Mouse (Mus musculus): ENCODE data around the gene Tle3. TPM values are rescaled to one million over a fixed set of nuclear protein-coding genes. Genes with fewer than 3 reads are reported as not detected.

Gene Tle3
- polyA plus RNA-seq, 1 experiment from 2014 or later = 3.2 TPM

DNA sequence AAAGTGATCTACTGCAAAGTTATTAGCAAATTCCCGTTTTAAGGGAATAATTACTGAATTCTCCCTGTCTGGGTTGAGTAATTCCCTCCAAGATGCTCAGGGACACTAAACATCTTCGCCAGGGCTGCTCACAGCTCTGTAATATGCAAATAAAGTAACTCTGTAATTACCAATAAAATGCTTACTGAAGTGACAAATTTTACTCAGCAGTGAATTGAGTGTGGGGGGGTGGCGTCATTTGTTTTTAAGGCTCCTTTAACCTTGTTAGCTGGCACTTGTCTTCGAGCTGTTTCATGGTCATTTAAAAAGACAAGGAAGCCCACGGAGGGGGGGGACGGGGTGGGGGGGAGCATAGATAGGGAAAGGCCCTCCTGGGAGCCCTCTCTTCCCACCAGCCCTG is 23.6 kb upstream of the Tle3 start:
- Histone ChIP-seq H3K9ac (replicated peaks) (no peak overlapping the region), H3K36me3 (replicated peaks; ENCODE audit: insufficient read depth, low read length) (no peaks in the 10 kb centered on the region), H3K4me2 (ENCODE audit: low read depth, low read length) (no peak overlapping the region), H3K4me1 (ENCODE audit: insufficient read depth) (peaks cover 35% of the 10 kb centered on the region), H3K4me3 (ENCODE audit: low read depth, low read length) (no peak overlapping the region), H3K27ac (ENCODE audit: low read depth) (no peak overlapping the region), H3K9me3 (ENCODE audit: low read length) (no peaks in the 10 kb centered on the region), H3K27me3 (ENCODE audit: insufficient read depth, low read length) (no peaks in the 10 kb centered on the region)
- ATAC-seq = no peak
- 60% methylated on average over 6 of the region's 6 CpGs for WGBS (ENCODE audit: insufficient replicate concordance)
- DNase-seq = no peak
- no peak for TF ChIP-seq CTCF (IDR thresholded peaks at IDR 0.05; ENCODE audit: low read depth)
- TF ChIP-seq EP300 (IDR thresholded peaks at IDR 0.05; ENCODE audit: low read depth) = no peak

DNA sequence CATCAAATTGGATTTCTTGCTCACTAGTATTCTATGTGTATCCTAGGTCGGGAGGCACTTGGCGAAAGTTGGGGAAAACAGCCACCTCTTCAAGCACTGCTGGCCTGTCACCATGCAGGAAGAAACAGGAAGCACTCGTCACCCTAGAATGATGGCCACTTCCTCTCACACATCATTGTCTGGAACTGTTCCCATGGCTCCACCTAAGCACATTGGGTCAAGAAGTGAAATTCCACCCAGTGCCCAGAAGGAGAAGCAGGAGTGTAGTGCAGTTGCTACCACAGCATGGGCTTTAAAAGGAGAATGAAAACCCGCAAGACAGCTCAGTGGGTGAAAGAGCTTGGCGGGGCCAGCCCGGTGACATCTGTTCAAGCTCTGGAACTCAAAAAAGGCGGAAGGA is 22.5 kb upstream of the Tle3 start:
- Histone ChIP-seq H3K27ac (ENCODE audit: low read depth) (no peak overlapping the region), H3K4me2 (ENCODE audit: low read depth, low read length) (no peak overlapping the region), H3K27me3 (ENCODE audit: insufficient read depth, low read length) (no peaks in the 10 kb centered on the region), H3K9ac (replicated peaks) (no peak overlapping the region), H3K36me3 (replicated peaks; ENCODE audit: insufficient read depth, low read length) (no peaks in the 10 kb centered on the region), H3K9me3 (ENCODE audit: low read length) (no peaks in the 10 kb centered on the region), H3K4me1 (ENCODE audit: insufficient read depth) (peaks cover 35% of the 10 kb centered on the region), H3K4me3 (ENCODE audit: low read depth, low read length) (no peak overlapping the region)
- peak; percentile 24; the same call in 1 of the 2 replicates for ATAC-seq
- WGBS (ENCODE audit: insufficient replicate concordance) = 38% methylated on average over 7 of the region's 7 CpGs
- TF ChIP-seq CTCF (IDR thresholded peaks at IDR 0.05; ENCODE audit: low read depth) = 0 out of 2 replicates have a peak, but pooled peaks have one; percentile 14
- no peak for TF ChIP-seq EP300 (IDR thresholded peaks at IDR 0.05; ENCODE audit: low read depth)
- DNase-seq = no peak

DNA sequence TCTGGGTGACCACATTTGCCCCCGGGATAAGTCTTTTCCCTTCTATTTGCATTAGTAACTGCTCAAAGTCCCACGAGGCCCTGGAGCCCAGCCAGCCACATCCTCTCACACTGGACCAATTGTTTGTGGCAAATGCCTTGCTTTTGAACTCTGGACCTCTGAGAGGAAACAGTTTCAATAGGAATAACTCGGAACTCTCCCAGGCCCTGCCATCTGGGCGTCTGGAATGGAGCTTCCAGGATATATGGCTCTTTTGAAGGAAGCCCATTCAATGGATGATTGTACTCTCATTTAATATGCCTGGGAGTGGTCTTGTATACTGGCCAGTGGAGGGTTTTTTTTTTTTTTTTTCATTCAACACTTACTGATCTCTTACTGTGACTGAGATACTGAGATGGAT is 21.0 kb upstream of the Tle3 start:
- Histone ChIP-seq H3K27ac (ENCODE audit: low read depth) (peak overlapping the region; percentile 17; the same call in 1 of the 2 replicates), H3K4me2 (ENCODE audit: low read depth, low read length) (no peak overlapping the region), H3K9ac (replicated peaks) (no peak overlapping the region), H3K36me3 (replicated peaks; ENCODE audit: insufficient read depth, low read length) (no peaks in the 10 kb centered on the region), H3K9me3 (ENCODE audit: low read length) (no peaks in the 10 kb centered on the region), H3K4me1 (ENCODE audit: insufficient read depth) (peaks cover 33% of the 10 kb centered on the region), H3K4me3 (ENCODE audit: low read depth, low read length) (no peak overlapping the region), H3K27me3 (ENCODE audit: insufficient read depth, low read length) (no peaks in the 10 kb centered on the region)
- no peak for TF ChIP-seq EP300 (IDR thresholded peaks at IDR 0.05; ENCODE audit: low read depth)
- no peak for TF ChIP-seq CTCF (IDR thresholded peaks at IDR 0.05; ENCODE audit: low read depth)
- peak; percentile 62 for ATAC-seq
- 22% methylated on average over 4 of the region's 4 CpGs for WGBS (ENCODE audit: insufficient replicate concordance)
- peak; percentile 82 for DNase-seq

GRCm38 (mm10) chr9:61358933-61359332 is 13.2 kb upstream of the Tle3 start:
- Histone ChIP-seq H3K4me2 (ENCODE audit: low read depth, low read length) (no peak overlapping the region), H3K9me3 (ENCODE audit: low read length) (no peaks in the 10 kb centered on the region), H3K4me3 (ENCODE audit: low read depth, low read length) (no peak overlapping the region), H3K36me3 (replicated peaks; ENCODE audit: insufficient read depth, low read length) (no peaks in the 10 kb centered on the region), H3K4me1 (ENCODE audit: insufficient read depth) (peaks cover 31% of the 10 kb centered on the region), H3K9ac (replicated peaks) (no peak overlapping the region), H3K27ac (ENCODE audit: low read depth) (no peak overlapping the region), H3K27me3 (ENCODE audit: insufficient read depth, low read length) (no peaks in the 10 kb centered on the region)
- no peak for DNase-seq
- WGBS (ENCODE audit: insufficient replicate concordance) = 64% methylated on average over 4 of the region's 4 CpGs
- TF ChIP-seq EP300 (IDR thresholded peaks at IDR 0.05; ENCODE audit: low read depth) (no peak), CTCF (IDR thresholded peaks at IDR 0.05; ENCODE audit: low read depth) (no peak)
- no peak for ATAC-seq

DNA sequence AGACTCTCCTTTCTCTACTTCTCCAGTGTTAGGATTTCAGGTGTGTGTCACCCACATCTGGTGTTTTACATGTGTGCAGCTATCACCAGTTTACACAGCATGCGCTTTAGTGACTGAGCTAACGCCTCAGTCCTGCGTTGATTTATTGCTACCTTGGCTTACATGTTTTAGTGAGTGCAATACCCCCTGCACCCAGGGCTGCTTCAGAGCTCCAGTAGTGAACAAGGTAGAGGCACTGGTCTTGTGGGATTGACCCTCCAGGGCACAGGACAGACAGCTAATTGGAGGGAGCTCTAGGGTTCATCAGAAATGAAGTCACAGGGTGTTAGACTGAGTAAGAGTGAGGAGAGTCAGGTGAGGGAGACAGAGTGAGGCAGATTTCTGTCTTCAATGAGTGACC is 12.4 kb upstream of the Tle3 start:
- Histone ChIP-seq H3K9me3 (ENCODE audit: low read length) (no peaks in the 10 kb centered on the region), H3K4me3 (ENCODE audit: low read depth, low read length) (no peak overlapping the region), H3K9ac (replicated peaks) (no peak overlapping the region), H3K36me3 (replicated peaks; ENCODE audit: insufficient read depth, low read length) (no peaks in the 10 kb centered on the region), H3K4me2 (ENCODE audit: low read depth, low read length) (no peak overlapping the region), H3K4me1 (ENCODE audit: insufficient read depth) (peaks cover 31% of the 10 kb centered on the region), H3K27me3 (ENCODE audit: insufficient read depth, low read length) (no peaks in the 10 kb centered on the region), H3K27ac (ENCODE audit: low read depth) (no peak overlapping the region)
- DNase-seq = no peak
- TF ChIP-seq EP300 (IDR thresholded peaks at IDR 0.05; ENCODE audit: low read depth) (no peak), CTCF (IDR thresholded peaks at IDR 0.05; ENCODE audit: low read depth) (no peak)
- no peak for ATAC-seq
- WGBS (ENCODE audit: insufficient replicate concordance) = 86% methylated on average over 3 of the region's 3 CpGs

GRCm38 (mm10) chr9:61360163-61360562 is 12.0 kb upstream of the Tle3 start:
- WGBS (ENCODE audit: insufficient replicate concordance) = 78% methylated on average over 8 of the region's 8 CpGs
- Histone ChIP-seq H3K9me3 (ENCODE audit: low read length) (no peaks in the 10 kb centered on the region), H3K27me3 (ENCODE audit: insufficient read depth, low read length) (no peaks in the 10 kb centered on the region), H3K4me2 (ENCODE audit: low read depth, low read length) (no peak overlapping the region), H3K4me3 (ENCODE audit: low read depth, low read length) (no peak overlapping the region), H3K4me1 (ENCODE audit: insufficient read depth) (peaks cover 31% of the 10 kb centered on the region), H3K36me3 (replicated peaks; ENCODE audit: insufficient read depth, low read length) (no peaks in the 10 kb centered on the region), H3K9ac (replicated peaks) (no peak overlapping the region), H3K27ac (ENCODE audit: low read depth) (no peak overlapping the region)
- no peak for ATAC-seq
- DNase-seq = no peak
- TF ChIP-seq EP300 (IDR thresholded peaks at IDR 0.05; ENCODE audit: low read depth) = no peak
- TF ChIP-seq CTCF (IDR thresholded peaks at IDR 0.05; ENCODE audit: low read depth) = no peak

Measured in liver, postnatal 0 days (tissue).